Mouse (Mus musculus): ENCODE measurements at regions not wholly inside any gene's neighbourhood (a gene's known extent, or its start where the extent isn't known, plus 50 kb on each side); places are given as distances from the start of the nearest gene placed in this dataset.
"Not testable (repeated sequence)": the region's sequence is repeated elsewhere in the genome, so short reads cannot be mapped to it uniquely, and the experiment has no call there.

DNA sequence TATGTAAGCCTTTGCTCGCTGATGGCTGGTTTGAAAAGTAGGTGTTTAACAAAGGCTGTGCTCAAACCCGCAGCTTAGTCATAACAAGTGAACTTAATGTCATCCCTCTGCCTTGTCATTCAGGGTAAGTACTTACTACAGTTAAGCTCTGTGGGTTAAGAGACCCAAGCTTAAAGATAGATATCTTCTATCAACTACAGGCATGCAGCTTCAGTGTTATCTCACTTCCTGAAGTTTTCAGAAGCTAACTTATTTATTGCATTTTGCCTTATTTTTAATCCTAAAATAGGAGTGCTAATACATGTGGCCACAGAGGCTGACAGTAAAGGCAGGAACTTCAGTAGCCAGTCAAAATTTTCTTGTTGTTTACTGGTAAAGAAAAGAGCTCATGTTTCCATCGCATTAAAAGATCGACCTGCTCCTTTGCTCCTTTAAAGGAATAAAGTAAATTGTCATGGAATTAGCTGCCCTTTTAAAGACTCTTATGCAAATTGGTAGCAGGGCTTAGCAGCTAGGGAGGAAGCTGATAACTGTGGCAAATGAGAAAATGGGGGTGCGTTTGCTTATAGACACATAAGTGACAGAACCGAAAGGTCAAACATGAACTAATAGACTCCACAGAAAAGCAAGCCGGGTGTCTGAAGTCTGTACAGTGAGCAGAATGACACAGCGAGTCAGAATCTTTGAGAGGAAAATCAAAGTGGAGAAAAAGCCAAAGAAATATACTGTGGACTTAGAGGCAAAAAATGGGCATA is 55.9 kb upstream of the Inpp4b start:
- no peak for DNase-seq (ENCODE audit: low spot score in 2 of 2)

DNA sequence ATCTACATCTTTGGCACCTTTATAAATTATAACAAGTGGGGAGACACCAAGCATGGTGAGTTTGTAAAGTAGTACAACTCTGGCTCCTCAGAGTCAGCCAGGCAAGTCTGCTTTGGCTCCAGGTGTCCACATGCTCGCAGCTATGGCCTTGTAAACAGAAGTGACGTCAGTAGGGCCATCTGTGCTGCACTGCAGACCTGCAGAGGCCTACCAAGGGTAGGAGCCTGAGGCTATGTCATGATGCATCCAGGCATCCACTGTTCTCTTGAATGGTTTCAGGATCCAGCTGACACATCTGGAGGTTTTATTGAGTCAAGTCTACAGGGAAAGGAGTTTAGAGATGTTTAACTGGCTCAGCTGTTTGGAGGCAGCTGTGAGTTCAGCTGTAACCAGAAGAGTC is 82.3 kb upstream of the Inpp4b start:
- no peak for DNase-seq (ENCODE audit: low spot score in 2 of 2)

DNA sequence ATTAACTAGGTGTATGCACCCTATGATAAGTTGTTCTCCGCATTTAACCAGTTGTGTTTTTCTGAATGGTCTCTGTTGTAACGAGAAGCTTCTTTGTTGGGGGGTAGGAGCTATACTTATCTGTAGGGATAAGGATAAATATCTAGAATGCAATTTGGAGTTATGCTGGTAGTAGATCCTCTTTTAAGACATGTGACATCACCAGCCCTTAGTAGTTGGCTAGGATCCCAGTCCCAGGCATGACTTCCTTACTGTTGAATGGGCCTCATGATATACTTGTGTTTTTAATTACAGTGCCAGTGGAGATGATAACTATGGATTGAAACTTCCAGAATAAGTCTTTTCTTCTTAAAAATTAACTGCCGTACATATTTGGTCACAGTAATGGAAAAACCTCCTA is 118.5 kb upstream of the Inpp4b start:
- no peak for DNase-seq (ENCODE audit: low spot score in 2 of 2)

DNA sequence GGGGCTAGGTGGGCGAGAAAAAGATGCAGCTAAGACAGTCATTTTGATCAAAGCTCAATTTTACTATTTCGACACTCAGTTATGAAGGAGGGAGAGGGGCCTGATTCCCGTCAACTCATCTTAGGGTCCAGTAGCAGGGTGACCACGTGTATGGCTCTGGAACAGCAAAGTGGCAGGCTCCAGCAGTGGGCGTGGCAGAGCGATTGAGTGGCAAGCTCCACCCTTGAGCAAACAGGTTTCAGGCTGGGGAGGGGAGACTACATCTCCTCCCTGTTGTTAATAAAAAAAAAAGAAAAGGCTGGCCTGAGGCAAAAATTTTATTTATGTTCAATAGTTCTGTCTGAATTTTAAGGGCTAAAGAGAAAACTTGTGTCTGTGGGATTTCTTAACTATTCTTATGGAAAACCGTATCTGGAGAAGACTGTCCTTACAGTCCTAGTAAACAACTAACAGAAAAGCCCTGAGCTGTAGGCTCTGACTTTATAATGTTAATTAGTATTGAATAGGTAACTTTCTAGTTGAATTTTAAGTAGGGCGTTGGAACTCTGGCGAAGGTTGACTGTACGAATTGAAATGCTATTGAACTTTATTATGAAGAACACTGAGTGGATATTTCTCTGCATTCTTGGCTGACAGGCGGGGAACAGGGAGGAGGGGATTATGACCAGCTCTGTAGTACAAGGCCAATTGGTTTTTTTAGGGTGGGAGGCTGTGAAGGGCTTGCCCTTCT is 155.1 kb upstream of the Inpp4b start:
- not testable (repeated sequence) for DNase-seq (ENCODE audit: low spot score in 2 of 2)

DNA sequence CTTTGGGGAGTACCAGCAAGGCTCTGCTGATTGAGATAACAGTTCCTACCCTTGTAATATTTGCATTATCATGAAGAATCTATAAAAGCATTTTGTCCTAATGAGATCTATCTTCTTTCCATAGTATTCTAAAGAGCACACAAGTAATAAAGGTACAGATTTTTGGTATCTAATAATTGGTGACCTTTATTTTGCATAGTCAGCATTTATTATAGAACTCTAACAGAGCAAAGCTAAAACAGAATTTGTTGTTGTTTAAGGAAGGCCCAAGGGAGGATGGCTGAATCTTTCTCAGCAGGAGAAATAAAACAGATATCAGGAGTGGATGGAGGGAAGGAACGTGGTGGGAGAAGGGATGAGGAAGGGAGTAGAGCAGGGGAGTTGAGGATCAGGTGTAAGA is 160.8 kb upstream of the Usp38 start:
- DNase-seq (ENCODE audit: low spot score in 2 of 2), result no peak

DNA sequence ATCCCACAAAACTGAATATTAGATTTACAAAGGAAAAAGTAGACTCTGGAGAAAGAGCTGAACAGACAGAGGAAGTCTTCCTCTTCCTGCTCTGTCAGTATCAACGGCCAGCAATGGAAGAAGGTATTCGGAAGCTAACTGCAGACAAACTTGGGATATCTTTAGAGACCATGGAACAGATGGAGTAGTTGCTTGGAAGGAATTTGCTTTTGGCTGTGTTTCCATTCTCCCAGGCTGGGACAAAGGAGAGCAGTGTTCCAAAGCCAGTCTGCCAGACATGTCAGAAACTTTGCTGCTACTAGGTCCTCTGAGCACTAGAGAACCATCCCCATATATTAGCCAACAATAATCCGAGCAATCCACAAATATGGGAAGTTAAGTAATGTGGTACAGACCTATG is 132.5 kb upstream of the Usp38 start:
- DNase-seq (ENCODE audit: low spot score in 2 of 2), result peak in 1 of 2 experiments; percentile 1

DNA sequence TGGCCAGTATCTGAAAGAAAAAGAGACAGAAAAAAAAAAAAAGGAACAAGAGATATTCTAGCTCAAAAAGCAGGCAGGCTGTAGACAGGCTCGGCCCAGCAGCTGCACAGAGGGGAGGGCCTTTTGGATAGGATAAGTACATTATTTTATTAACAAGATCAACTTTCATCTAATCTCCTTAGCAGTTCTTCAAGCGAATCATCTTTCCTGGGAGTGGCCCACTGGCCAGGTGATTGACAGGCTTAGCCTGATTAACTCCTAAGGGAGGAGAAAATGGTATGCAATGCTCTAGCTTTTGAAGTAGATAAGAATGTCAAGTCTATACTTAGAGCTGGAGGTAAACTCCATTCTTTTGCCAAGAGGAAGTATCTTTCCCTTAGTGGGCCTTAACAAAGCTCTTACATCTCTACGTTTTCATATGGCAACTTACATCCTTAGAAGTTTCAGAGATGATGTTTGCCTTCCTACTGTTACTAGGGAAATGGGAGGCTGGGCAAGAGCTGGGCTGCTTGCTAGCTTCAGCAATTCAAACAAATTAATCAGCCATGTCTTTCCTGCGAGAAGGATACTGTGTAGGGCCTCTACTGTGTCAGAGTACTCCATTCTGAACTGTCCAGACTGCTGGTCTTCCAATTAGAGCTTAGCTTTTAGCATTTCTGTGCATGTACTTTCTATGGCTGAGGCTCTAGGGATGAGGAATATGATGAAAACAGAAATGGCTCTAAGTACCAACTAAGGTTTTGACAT is 92.2 kb upstream of the Usp38 start:
- no peak for DNase-seq (ENCODE audit: low spot score in 2 of 2)

DNA sequence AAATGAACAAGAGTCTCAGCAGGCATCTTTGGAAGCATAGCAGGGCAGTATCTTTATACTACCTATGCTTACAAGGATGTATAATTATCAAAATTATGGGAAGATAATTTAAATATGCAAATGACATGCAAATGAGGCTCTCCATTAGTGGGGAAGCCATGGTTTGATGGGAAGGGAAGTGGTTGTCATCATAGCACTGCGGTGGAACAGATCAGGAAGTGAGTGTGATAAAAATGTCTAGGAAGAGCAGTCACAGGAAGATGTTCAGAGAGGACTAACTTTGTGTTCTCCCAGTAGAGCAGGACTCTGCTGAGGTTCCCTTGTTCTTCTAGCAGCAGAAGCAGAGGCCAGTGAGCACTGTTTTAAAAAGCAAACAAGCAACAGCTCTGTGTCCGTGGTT is 84.2 kb upstream of the Usp38 start:
- DNase-seq (ENCODE audit: low spot score in 2 of 2), result no peak

DNA sequence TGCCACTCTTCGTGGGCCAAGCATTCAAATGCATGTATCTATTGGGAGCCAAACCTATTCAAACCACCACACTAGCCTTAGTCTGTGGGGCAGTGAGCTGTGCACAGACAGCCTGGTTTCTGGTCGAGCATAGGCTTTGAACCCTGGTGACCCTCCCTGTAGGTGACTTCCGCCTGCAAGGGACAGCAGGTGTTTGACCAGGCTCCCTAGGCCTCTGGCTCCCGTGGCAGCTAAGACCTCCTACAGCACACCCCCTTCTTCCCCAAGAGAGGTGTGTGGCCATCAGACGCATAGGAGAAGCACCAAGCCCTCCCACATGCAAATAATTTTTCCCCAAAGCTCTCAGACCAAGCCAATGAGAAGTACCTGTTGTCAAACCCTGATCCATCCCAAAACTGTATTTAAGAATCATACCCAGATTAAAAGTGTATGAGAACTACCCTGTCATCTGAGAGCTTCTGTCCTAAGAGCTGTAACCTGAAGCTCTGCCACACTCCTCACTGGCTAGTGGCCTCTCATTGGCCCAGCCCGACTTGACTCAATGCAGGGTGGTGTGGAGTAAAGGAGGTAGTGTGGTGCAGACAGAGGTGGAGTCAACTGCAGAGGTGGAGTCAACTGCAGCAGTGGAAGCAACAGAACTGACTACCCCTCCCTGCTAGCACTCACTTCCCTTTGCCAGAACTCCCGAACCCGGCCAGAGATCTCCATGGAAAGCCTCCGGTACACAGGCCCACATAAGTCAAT is 82.5 kb upstream of the Usp38 start:
- DNase-seq (ENCODE audit: low spot score in 2 of 2), result no peak

DNA sequence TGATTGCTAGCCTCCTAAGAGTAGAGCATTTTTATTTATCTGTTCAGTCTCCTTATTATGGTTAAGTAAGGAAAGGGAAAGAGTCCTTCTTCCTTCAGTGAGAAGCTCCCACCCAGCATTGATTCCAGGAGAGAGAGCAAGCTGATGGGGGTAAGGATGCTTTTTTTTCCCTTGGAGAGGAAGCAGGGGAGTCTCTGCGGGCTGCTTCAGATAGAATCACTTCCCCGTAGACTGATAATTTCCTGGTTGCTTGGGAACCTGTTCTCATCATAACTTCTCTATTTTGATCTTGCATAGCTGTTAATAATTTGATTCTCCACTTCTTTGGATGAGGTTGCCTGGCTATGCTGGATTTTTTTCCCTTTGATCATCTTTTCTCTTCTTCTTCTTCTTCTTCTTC is 80.5 kb upstream of the Usp38 start:
- DNase-seq (ENCODE audit: low spot score in 2 of 2), result no peak

DNA sequence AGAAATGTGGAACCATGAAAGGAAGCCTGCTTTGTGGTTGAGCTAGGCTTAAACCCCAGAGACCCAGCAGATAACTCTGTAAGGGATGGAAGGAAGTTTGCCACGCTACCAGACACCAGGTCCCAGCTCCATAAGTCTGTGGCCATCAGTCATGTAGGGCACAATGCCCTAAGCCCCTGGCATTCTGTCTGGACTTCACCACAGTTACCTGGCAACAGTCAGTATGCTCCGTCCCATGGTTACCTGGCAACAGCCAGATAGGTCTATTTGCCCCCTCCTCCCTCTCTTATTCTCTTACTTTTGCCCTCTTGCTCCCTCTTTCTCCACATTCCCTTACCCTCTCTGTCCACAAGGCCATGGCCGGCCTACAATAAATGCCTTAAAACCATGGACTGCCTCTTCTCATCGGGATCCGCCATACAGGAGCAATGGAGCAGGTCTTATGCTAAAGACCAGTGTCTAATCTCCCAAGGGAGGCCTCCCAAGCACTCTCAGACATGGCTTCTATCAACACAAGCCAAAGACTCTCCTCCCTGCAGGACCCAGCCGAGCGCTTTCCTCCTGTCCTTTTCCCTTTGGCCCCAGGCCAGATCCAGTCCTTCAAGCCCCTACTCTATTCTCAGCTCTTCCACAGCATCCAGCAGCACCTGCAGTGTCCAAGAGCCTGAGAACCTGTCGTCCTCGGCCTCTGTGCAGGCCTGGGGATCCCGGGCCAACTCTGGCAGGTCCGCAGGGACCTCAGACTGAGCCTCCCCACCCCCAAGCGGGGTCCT is 66.3 kb upstream of the Usp38 start:
- DNase-seq (ENCODE audit: low spot score in 2 of 2), result no peak

DNA sequence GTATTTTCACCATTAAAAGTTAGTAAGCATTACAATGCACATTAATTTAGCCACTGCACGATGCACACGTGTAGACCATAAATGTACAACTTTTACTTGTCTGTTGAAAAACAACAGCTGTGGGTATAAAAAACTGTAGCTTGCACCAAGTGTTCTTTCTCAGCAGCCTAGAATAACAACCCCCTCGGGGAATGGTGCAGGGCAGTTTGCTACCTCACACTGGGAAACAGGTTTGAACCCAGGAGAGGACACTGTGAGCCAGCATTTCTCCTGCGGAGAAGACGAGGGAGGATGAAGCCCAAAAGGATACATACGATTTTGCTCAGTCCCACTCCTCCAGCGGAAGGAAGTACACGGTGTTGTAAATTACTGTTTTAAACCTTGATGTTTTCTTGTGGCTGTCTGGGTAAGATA is 65.2 kb upstream of the Usp38 start:
- peak in 1 of 2 experiments; percentile 10 for DNase-seq (ENCODE audit: low spot score in 2 of 2)

DNA sequence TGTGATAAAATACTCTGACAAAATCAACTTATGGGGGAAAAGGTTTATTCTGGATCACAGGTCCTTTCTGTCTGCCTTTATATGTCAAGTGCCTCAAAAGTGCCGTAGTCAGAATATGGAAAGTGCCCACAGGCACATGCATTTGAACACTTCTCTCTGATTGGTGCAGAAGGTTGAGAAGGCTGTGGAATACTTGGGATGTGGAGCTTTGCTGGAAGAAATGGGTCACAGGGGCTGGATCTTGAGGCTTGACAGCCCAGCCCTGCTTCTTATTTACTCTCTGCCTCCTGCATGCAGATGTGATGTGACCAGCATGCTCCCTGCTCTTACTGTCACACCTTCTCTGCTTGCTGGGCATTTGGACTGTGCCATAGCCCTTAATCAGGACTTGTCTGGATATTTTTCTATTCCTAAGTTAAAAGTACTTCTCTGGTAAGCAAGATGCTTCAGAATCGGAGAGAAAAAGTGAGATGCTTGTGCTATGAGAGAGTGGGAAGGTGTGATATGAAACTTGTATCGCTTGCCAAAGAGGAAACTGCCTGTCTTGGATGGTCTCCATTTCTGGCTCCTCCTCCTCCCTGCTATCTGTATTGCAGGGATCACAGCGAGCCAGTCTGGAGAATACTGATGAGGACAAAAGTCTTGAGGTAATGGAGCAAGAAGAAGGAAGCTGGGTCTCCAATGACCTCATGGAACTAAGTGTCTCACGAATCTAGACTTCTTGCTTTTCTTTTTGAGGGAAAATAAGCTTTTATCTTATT is 54.5 kb upstream of the Usp38 start:
- DNase-seq (ENCODE audit: low spot score in 2 of 2), result peak; percentile 23 to 24

DNA sequence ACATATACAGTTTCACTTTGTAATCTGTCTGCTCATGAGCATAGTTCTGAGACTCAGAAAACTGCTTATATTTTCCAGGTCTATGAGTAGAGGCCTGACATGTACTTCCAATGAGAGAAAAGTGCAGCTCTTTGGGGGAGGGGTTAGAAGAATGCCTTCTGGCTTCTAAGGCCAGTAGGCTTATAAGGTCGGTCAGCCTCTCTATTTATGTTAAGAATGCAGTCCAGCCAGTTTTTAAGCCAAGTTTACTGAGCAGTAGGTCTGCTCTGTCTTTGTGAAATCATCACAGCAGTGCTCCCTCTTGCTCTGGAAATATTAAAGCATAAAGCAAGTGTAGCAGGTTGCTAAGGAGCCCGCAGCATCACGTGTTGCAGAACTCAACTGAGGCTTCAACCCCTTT is 53.8 kb upstream of the Usp38 start:
- DNase-seq (ENCODE audit: low spot score in 2 of 2), result no peak

DNA sequence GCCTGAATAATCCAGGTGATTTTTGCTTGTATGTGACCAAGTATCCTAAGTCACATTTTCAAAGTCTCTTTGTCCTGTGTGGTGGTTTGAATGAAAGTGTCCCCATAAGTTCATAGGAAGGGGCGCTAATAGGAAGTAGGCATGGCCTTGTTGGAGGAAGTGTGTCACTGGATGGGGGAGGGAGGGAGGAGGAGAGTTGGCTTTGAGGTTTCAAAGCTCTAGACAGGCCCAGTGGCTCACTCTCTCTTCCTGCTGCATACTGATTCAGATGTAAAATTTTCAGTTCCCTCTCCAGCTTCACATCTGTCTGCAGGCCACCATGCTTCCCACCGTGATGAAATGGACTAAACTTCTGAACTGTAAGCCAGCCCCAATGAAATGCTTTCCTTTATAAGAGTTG is 52.0 kb upstream of the Usp38 start:
- DNase-seq (ENCODE audit: low spot score in 2 of 2), result no peak

Data from right cerebral cortex, postnatal 36 days (tissue).